ENCODE assay signal across 22 mouse cellular contexts in genomic region chr1:55766743-55767142, GRCm38 (mm10).
DNase-seq lines count a peak whose midpoint lies in the region; ATAC-seq and TF ChIP-seq lines count a peak whose summit lies in the region.
"Had no signal": no experiment of that assay in that cellular context is flagged by ENCODE, and none has a peak within 500 bp of the region (broad histone marks: within the 10 kb centered on the region; RNA-seq: fewer than 3 reads in every experiment).

No protein-coding gene starts in this region.

- no peak for TF ChIP-seq EP300 in heart, adult 2 months (IDR thresholded peaks at IDR 0.05; ENCODE audit: insufficient read depth, low read depth, low read length)

- H3K9me3 ChIP-seq in midbrain, embryonic 15.5 days = no peaks in the 10 kb centered on the region
- H3K9me3 ChIP-seq: embryonic facial prominence, embryonic 10.5 days; hindbrain, embryonic 13.5 days; limb, embryonic 10.5 days; neural tube, embryonic 12.5 days; stomach, embryonic 15.5 days had no signal

- no peaks in the 10 kb centered on the region for H3K27me3 ChIP-seq in heart, adult 2 months (ENCODE audit: control insufficient read depth, insufficient read depth, low read length)
- no peaks in the 10 kb centered on the region for H3K27me3 ChIP-seq in midbrain, embryonic 15.5 days (replicated peaks)
- H3K27me3 ChIP-seq: hindbrain, embryonic 13.5 days; neural tube, embryonic 12.5 days; stomach, embryonic 15.5 days had no signal

- peak; percentile 66; the same call in 1 of the 2 replicates for ATAC-seq in monocyte, adult 5-6 weeks (replicated peaks; ENCODE audit: insufficient number of reproducible peaks, low FRiP score, low TSS enrichment, poor library complexity, severe bottlenecking)
- no peak for ATAC-seq in frontal cortex, adult (ENCODE audit: low TSS enrichment)
- ATAC-seq in midbrain, embryonic 15.5 days (replicated peaks) = no peak
- ATAC-seq: inflammation-experienced regulatory T-cells, adult 6 months had no signal

- peak; percentile 20 for DNase-seq in heart, adult 8-10 months (ENCODE audit: low spot score)
- DNase-seq in heart, adult 2 months = no peak
- peak; percentile 25 for DNase-seq in lung, postnatal 36 days
- no peak for DNase-seq in lung, postnatal 14 days
- DNase-seq: adrenal gland, adult 2 months; cerebellum, adult 8-10 months; heart, adult 11 months; kidney, adult 8-10 months; kidney, postnatal 25 days; lung, embryonic 14.5 days; spleen, adult 18-20 months; thymus, adult 2 months had no signal

- H3K9ac ChIP-seq in heart, adult 2 months (ENCODE audit: low read depth, low read length) = no peak overlapping the region
- H3K9ac ChIP-seq in midbrain, embryonic 15.5 days = no peak overlapping the region
- H3K9ac ChIP-seq: hindbrain, embryonic 13.5 days; lung, embryonic 14.5 days; neural tube, embryonic 12.5 days; stomach, embryonic 15.5 days had no signal

- H3K4me2 ChIP-seq in midbrain, embryonic 15.5 days = no peak overlapping the region
- H3K4me2 ChIP-seq: hindbrain, embryonic 13.5 days; liver, embryonic 11.5 days; lung, embryonic 14.5 days; neural tube, embryonic 12.5 days; stomach, embryonic 15.5 days had no signal

- H3K27ac ChIP-seq in heart, adult 2 months = no peak overlapping the region
- no peak overlapping the region for H3K27ac ChIP-seq in midbrain, embryonic 15.5 days
- H3K27ac ChIP-seq: embryonic facial prominence, embryonic 10.5 days; hindbrain, embryonic 13.5 days; limb, embryonic 10.5 days; neural tube, embryonic 12.5 days; stomach, embryonic 15.5 days had no signal

- intact Hi-C loops in heart, adult 2 months (cut with DNase I) = no loop called here

- WGBS in heart, adult 2 months = 4% methylated on average over 1 of the region's 1 CpGs
- WGBS in midbrain, embryonic 15.5 days = 79% methylated on average over 1 of the region's 1 CpGs

- H3K36me3 ChIP-seq in heart, adult 2 months (ENCODE audit: control insufficient read depth, insufficient read depth, low read length) = no peaks in the 10 kb centered on the region
- no peaks in the 10 kb centered on the region for H3K36me3 ChIP-seq in midbrain, embryonic 15.5 days (replicated peaks)
- H3K36me3 ChIP-seq: embryonic facial prominence, embryonic 10.5 days; hindbrain, embryonic 13.5 days; limb, embryonic 10.5 days; neural tube, embryonic 12.5 days; stomach, embryonic 15.5 days had no signal

- no peak for TF ChIP-seq POLR2A in heart, adult 2 months (IDR thresholded peaks at IDR 0.05; ENCODE audit: insufficient read depth, low read depth, low read length)

- no peak overlapping the region for H3K4me3 ChIP-seq in heart, adult 2 months
- H3K4me3 ChIP-seq in midbrain, embryonic 15.5 days = no peak overlapping the region
- H3K4me3 ChIP-seq: embryonic facial prominence, embryonic 10.5 days; hindbrain, embryonic 13.5 days; limb, embryonic 10.5 days; neural tube, embryonic 12.5 days; stomach, embryonic 15.5 days had no signal

- TF ChIP-seq CTCF in heart, adult 2 months (IDR thresholded peaks at IDR 0.05) = no peak

- H3K79me2 ChIP-seq in heart, adult 2 months (replicated peaks; ENCODE audit: control insufficient read depth, insufficient read depth, low read length) = no peaks in the 10 kb centered on the region

- no peaks in the 10 kb centered on the region for H3K4me1 ChIP-seq in heart, adult 2 months (ENCODE audit: control insufficient read depth, insufficient read depth, low read length)
- H3K4me1 ChIP-seq in midbrain, embryonic 15.5 days = no peaks in the 10 kb centered on the region
- H3K4me1 ChIP-seq: embryonic facial prominence, embryonic 10.5 days; limb, embryonic 10.5 days; neural tube, embryonic 12.5 days; stomach, embryonic 15.5 days had no signal

Comparison
In these comparisons a context has a peak if more than half of its experiments do, and no peak if none do; other contexts are left out.
1. DNase-seq: peak in heart, adult 8-10 months (single experiment) and lung, postnatal 36 days (single experiment); none in heart, adult 2 months (0 of 2) and lung, postnatal 14 days (single experiment).